Mouse (Mus musculus) megakaryocyte, embryonic 14.5 days (primary cell): ENCODE results near the gene Nlgn1.

ENCODE experiments used
- FLI1 ChIP-seq: IDR thresholded peaks from 2 replicates; pipeline ENCODE4 v1.6.1; 2012; ENCODE audit warnings: low read length, inconsistent platforms, mixed read lengths
- GATA1 ChIP-seq: IDR thresholded peaks from 3 replicates; pipeline ENCODE4 v1.6.1; 2012; ENCODE audit warnings: mixed read lengths, low read length, inconsistent platforms, borderline replicate concordance

DNA sequence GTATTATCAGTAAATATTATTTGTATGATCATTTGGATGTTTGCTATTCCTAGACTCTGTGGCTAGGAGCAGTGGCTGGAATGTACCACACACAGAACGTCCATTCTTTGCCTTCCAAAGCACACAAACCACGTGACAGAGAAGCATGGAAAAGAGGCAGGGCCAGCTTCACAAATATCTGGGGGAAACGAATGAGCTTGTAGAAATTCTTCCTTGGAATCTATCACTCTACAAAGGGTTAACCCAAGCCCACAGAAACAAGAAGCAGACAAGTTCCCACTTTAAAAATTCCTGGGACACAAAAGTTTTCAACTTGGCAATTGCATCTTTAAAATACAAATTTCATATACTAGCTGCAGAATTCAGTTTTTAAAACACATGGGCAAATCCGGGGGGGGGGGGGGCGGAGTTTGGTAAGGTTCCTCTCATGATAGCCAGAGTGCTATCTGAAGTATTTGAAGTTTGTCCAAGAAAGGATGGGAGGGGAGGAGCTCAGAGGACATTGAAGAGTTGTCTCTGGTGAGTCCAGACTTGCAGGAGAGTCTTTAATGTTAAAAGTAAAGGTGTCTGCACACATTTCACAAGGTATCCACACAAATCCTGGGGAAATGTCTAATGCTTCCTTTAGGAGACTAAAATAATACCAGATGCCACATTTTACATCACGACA, 180.8 kb downstream of the Nlgn1 start:
- TF ChIP-seq GATA1, result no peak
- TF ChIP-seq FLI1, result no peak
